Mouse (Mus musculus) urinary bladder, adult 2 months (tissue): Measurements from ENCODE around the gene Pld1. TPM values are rescaled to one million over a fixed set of nuclear protein-coding genes. Genes with fewer than 3 reads are reported as not detected.

Experiments used
- DNase-seq: peaks from one replicate; pipeline ENCODE4 v3.0.0; 2022; ENCODE audit warnings: low spot score
- polyA plus RNA-seq: library from polyadenylated mRNA; depleted of rRNA; stranded (reverse); fragments of >200 nt; gene quantifications from 2 replicates; pipeline ENCODE4 v1.2.3, GENCODE M21; 2012

Gene Pld1
- polyA plus RNA-seq, 1 experiment, result 16.8 TPM

DNA sequence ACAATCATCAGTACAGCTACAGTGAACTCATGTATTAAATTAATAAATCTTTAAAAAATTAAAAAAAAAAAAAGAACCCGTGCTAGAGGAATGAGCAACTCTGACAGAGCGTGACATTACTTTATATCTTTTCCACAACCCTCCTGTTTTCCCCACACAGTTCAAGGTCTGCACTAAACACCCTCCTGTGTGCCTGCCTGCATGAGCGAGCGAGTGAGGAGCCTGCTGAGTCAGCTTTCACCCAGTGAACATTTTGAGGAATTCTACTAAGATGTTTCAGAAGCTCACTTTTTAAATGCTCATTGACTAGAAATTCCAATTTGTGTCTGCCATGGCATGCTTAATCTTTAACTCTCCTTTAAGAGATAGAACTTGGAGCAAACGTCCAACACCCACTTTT lies 109.1 kb downstream of the Pld1 start:
- no peak for DNase-seq

DNA sequence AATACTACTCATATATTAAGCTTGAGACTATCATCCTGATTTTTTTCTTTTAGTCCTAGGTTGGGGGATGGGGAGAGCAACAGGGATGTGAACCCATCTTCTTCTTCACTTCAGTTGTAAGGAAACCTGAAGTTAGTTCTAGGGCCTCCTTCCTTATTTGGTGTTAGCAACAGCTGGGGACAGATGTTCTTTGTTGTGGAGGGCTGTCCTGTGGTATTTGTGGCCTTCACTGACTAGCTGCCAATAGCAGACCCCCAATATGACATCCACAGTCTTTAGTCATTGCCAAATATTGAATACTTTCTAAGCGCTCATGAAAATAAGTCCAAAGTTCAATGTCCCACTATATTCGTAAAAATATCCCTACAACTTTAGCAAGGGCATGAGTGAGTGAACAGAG lies 111.0 kb downstream of the Pld1 start:
- no peak for DNase-seq

DNA sequence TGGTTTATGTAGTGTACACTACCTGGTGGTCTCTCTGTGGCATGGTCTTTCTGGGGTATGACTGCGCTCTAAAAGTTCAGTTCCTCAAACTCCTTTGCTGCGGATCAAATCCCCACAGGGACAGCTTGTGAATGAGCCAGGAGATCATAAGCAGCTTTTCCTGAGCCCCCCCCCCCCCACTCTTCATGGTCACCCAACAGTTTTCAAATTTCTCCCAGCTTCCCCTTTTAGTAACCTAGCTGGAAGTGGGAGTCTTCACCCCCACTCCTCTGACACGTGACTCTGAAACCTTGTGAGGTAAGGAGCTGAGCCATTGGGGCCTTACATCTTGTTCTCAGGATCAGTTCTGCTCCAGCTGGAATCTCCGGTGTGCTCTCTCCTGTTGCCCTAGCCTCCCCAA lies 114.6 kb downstream of the Pld1 start:
- DNase-seq, result no peak

DNA sequence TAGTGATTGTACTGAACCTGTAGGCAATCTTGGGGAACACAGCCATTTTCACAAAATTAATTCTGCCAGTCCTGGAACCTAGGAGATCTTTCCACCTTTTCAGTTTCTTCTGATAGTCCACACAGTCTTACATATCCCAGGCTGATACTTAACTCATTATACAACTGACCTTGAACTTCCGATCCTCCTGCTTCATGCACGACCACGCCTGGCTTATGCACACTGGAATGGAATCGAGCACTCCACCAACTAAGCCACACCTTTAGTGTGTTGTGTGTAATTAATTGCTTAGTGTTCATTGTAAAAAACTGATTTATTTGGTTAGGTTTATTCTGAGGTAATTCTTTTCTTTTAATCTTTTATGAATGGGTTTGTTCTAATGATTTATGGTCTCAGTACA lies 122.2 kb downstream of the Pld1 start:
- no peak for DNase-seq

DNA sequence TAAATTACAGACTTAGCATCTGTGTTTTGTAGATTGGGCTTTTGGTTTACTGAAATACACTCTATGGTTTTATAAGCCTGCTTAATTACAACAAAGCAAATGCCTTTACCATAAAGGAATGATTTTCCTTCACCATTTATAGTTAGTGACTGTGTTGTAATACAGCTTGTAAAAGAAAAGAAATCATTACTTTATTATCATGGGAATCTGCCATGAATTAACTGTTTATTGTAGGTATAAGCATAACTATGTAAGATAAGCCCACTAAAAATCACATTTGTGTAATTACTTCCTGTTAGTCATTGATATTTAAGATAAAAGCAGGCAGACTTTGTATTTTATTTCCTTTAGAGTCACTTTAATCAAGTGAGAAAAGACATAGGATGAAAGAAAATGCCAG lies 122.7 kb downstream of the Pld1 start:
- no peak for DNase-seq

DNA sequence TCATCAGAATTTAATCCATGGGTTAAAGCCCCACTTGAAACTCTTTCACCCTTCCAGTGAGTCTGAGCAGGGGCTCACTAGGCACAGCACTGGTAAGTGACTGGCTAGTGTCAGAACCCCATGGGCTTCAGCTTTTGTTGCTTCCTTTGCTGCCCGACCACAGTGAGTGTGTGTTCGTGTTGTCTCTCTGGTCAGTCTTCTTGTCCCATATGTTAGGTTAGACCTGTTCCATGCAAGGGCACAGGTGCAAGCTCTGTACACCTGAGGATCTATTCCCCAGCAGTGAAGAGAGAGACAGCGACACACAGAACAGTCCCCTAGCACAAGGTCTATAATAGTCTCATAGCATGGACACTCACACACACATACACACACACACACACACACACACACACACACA lies 140.7 kb downstream of the Pld1 start:
- DNase-seq, result no peak

DNA sequence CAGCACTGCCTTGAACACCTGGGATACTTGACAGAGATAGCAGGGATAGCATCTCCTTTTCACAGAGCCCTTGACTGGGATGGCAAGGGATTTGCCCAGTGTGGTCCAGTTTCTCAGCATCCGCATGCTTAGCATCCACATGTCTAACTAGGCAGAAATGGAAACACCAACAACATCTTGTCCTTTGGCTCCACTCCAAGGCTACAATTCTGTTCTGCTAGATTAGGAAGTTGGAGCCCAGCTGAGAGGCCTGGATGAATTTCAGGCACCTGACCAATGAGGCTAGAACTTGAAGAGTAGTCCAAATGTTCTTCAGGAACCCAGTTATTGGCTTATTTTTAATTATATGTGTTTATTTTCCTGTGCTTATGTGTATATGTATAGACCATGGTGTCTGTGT lies 141.6 kb downstream of the Pld1 start:
- DNase-seq, result no peak

DNA sequence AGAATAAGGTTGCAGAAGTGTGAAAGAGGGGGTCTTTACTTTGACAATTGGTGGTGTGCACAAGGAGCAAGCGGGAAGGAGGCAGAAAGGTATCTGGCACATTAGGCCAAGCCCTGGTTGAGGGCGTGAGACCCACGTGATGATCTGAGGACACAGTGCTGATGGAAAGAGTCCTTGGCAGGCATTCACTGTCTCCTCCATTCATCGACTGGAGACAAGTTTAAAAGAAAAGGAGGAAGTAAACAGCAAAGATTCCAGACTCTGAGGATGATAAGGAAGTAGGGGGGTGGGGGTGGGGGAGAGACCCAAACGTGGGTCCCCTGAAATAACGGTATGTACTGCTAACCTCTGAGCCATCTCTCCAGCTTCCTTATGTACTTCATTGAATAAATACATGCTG lies 142.5 kb downstream of the Pld1 start:
- DNase-seq, result no peak

DNA sequence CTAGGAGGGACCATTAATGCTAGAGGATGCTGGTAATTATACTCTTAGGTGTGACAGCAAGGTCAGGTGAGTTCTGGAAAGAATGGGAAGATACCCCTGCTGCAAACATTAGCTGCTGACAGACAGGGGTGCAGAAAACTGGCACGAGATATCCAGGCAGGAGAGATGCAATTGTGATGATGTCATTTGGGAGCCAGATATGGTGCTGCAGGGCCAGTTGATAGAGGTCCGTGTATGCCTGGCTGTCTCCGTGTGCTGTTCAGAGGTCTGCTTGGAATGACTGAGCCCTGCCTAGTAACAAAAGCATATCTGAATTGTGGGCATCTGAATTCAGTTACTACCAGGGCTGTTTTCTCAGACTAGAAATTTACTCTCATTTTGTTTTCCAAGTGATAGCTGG lies 144.7 kb downstream of the Pld1 start:
- DNase-seq, result no peak

DNA sequence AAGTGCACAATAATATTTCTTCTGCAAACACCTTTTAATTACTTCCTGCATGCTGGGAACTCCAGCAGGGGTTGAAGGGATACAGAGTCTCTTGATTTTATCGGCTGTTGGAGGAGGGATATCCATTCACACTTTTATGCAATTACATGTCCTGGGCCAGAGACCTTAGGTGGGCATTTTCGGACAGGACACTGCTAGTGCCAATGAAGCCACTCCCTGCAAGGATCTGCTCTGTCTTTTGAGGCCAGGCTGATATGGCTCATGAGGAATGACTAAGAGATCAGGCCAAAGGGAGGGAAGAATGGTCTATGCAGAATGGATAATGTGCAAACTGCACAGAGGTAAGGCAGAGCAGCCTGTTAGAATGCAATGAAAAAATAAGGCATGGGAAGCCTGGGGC lies 145.8 kb downstream of the Pld1 start:
- DNase-seq, result no peak

DNA sequence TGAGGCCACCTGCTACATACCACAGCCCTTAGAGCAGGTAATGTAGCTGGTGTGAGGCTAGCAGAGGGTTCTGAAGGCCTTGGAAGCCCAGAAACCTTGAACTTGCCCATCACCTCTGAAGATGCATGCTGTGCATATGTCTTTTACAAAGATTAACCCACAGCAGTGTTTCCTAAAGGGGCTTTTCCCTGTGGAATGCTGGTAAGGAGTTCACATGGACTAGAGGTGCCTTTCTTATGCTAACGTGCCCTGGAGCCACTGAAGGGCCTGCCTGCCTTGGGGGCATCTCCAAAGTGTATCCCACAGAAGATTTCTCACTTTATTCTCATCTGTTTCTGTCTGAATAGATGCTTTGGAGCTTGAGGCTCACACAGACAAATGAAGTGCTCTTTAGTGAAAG lies 152.8 kb downstream of the Pld1 start:
- DNase-seq, result no peak

DNA sequence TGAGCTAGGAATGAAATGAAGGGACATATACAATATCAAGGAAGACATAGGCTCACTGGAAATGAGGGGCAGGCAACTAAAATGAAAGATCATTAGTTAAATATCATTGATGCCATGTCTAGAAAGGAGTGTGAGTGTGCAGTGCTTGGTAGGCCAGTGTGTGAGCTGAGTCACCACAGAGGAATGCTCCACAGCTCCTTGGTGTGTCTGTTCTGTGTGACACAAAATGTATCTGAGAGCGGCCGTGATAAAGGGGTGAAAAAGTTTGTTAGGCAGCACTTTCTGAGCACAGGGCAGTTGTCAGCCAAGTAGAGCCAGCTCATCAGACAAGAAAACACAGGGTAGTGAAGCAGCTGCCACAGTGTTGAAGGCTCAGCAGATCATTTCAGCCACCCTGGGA lies 153.2 kb downstream of the Pld1 start:
- no peak for DNase-seq

DNA sequence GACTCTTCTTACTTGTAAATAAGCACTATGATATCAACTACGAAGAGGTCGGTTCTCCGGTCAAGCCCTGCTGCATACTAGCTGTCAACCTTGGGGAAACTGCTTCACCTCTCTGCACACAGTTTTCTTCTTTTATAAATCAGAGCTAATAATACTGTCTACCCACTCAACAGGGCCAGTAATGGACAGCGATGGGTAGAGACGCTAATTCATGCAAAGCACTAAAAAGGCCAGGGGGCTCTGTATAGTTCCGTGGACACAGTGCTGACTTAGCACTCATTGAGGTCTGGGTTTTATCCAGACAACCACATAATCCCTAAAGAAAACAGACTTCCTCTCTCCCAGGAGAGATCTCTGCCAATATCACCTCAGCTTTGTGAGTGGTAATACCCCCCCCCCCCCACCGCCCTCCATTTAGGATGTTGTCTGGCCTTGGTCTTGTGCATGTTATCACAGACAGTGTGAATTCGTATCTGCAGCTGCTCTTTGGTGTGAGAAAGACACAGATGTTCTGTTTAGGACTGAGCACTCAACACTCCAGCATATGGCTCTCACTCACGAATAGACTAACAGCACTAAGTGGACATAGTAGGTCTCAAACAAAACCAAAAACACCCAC lies 155.3 kb downstream of the Pld1 start:
- DNase-seq, result no peak

DNA sequence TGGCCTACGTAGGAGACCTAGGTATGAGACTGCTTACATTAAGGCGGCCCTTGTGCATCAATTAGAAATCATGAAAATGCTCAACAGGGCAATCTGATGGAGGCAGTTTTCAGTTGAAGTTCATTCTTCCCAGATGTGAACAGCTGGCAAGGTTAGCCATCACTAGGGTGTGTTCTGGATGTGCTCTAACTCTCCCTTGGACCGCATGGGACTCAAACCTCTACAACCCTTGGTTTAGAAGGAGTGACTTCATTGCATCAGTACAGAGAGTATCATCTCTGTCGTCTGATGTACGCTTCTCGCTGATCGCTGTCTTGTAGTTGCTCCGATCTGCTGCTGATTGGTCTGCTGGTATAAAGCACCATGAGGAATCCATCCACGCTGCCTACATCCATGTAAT lies 157.0 kb downstream of the Pld1 start:
- DNase-seq, result no peak

DNA sequence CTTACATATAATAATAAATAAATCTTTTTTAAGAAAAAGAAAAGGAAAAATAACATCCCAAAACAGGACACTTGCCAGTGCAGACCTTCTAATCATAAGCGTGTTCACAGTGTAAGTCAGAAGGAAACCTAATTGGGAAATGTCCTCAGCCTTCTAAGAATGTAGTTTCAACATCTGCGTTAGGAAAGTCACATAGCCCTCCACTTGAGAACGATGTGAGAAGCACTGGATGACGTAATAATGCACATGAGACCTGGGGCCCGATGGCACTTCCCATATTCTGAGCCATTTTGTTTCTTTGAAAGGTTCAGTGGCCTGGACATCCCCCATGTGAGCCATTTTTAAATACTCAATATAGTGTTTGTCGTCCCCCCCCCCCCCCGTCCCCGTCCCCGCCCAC lies 160.7 kb downstream of the Pld1 start:
- no peak for DNase-seq

DNA sequence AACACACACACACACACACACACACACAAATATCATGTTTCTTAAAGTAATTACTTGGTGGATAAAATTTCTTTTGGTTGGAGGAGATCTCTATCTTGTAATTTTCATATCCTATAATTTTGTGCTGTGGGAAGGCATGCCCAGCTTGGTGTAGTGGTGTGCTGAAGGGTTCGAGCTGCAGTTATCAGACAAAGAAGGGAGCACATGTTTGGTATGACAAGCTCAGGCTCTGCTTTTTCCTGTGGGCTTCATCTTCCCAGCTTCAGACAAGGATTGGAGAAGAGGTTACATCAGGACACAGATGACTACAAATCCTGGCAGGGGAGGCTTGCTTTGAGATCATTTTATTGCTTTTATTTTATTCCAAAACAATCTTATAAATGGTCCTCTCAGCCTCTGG lies 166.5 kb downstream of the Pld1 start:
- no peak for DNase-seq

DNA sequence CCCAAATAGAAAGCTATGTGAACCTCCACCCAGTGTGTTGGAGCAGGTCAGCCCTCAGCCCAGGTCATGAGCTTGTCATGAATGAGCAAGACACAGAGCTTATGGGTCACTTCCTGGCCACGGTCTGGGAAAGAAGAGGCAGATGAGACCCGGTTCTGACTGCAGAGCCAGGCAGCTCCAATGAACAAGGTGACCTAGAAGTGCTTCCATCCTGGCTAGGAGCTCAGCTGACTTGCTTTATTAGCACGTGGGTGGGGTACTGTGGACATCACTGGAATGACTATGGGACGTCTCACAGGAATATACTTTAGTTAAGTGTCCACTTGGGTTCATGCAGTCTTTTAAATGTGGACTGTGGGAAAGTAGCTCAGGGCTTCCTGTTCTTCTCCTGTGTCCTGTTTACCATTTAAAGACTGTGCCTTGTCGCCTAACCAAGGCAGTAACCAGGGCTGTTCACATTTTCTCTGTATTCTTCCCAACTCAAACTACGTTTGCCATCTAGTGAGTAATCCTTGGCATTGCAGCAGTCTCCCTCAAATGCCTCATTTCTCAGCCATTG lies 169.0 kb downstream of the Pld1 start:
- no peak for DNase-seq

DNA sequence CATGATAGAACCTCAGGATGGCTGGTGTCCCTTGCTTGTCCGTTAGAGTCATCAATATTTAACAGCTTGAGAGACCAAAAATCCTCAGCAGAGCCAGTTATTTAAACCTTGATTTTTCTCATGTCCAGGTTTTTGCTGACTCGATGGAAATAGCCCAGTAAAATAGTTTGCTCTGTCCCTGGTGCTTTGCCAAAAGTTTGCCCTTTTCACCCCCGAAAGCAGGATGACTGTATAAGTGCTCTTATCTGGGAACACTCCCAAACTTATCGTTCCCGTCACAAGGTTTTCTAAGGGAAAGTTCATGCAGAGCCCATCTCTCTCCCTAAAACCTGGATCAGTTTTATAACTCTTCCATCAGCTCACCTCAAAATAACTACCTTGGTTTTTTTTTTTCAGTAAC lies 173.0 kb downstream of the Pld1 start:
- no peak for DNase-seq

DNA sequence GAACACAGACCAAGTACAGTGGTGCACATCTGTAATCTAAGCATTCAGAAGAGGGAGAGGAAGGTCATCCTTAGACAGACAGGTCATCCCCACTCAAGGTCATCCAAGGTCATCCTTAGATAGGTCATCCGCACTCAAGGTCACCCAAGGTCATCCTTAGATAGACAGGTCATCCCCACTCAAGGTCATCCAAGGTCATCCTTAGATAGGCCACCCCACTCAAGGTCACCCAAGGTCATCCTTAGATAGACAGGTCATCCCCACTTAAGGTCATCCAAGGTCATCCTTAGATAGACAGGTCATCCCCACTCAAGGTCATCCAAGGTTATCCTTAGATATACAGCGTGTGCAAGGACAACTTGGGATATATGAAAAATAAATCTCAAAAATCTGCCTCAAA lies 175.4 kb downstream of the Pld1 start:
- DNase-seq, result no peak

DNA sequence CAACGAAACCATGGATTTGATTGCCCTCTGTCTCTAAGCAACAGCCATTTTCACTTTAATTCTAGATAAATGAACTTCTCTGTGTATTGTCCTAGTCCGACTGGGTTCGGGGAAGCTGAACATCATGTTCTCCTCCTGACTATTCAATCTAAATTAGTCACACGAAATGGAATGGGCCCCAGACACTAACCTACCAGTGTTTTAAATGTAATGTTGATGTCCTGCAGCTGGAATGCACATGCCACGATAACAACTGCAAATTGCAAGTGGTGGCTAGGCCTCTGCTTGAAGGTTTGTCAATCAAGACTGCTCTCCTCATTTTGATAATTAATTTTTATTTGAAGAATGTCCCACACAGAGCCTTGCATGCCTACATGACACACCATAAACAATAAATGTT lies 203.2 kb downstream of the Pld1 start:
- no peak for DNase-seq

DNA sequence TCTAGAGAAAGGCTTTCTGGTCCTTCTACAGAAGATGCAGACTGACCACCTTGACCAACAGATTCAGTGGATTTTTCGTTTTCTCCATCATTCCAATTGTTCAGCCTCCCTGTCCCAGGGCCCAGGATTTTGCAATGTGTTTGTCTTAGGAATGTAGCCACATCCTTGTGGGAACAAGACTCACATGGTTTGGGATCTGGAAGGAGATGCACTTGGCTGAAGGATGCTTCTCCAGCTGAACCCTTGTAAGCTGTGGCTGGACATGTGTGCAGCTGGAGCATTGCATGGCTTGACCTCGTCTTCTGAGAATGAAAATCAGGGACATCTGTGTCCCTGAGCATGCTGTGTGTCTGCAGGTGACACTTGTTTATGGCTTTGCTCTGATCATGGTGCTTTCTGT lies 203.6 kb downstream of the Pld1 start:
- no peak for DNase-seq

DNA sequence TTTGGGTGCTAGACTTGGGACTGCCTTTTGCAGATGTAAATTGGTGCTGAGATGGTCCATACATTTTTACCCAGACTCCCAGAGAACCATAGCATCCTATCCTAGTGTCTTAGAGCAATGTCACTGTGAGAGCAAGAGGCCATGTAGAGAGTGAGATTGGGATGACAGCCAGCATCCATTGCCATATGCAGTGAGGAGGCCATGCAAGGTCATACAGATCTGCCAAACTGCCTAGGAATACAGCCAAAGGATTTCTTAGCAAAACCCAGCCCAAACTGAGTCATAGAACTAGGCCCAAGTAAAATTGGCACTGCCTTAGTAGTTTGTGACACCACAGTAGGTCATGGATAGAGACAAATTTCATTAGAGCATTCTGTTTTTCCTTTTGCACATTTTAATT lies 206.2 kb downstream of the Pld1 start:
- DNase-seq, result no peak

DNA sequence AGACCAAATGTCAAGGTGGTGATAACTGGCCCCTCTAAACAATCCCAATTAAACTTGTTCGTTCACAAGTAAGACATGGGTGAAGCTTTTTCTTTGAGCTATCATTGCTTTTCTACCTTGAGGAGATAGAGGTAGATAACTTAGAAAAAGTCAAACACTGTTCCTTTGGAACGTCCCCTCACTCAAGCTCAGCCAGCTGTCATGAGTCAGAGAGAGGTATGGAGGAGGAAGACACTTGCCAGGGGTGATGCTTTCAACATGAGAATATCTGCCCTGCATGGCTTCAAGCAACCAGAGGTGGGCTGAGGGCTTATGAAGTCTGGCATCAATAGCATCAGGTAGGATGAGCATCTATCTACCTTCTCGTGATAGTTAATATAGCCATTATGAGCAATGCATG lies 207.0 kb downstream of the Pld1 start:
- no peak for DNase-seq

DNA sequence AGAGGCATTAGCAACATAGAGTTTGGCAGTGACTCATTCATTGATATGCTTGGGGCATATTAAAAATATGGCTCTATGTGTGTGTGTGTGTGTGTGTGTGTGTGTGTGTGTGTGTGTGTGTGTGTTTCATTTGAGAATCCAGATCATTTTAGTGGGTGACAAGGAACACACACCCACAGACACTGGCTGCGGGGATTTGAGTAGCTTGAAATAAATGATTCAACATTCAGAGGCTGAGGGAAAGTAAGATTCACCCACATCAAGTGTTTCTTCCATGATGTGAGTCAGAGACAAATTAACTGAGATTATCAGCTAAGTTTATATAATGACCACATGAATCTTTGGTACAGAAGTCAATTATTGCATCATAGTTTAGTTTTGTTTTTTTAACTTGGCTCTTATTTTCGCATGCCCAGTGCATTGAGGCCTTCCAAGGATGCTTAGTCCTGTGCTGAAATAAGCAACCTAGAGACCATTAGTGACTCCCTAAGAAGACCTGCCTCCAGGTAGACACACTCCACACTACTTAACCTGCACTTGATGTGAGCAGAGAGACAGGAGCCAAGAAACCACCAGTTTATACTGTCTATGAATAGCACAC lies 211.3 kb downstream of the Pld1 start:
- DNase-seq, result no peak
